Mouse (Mus musculus): ENCODE measurements at regions not wholly inside any gene's neighbourhood (a gene's known extent, or its start where the extent isn't known, plus 50 kb on each side); places are given as distances from the start of the nearest gene placed in this dataset.
"Not testable (repeated sequence)": the region's sequence is repeated elsewhere in the genome, so short reads cannot be mapped to it uniquely, and the experiment has no call there.

GRCm38 (mm10) chr12:3127336-3127735 is 182.4 kb downstream of the Rab10 start:
- not testable (repeated sequence) for TF ChIP-seq CTCF (IDR thresholded peaks at IDR 0.05 in 2 of 3, conservative IDR thresholded peaks at IDR 0.05 in 1 of 3; ENCODE audit: control insufficient read depth in 1 of 3, insufficient read depth in 1 of 3, low read depth in 2 of 3, low read length in 3 of 3, poor library complexity in 1 of 3, severe bottlenecking in 1 of 3); RAD21 (IDR thresholded peaks at IDR 0.05; ENCODE audit: low read depth, low read length); MAZ (IDR thresholded peaks at IDR 0.05; ENCODE audit: low read depth, low read length)

Measured in MEL (cell line).